Mouse (Mus musculus): ENCODE data around the gene Nfe2l2.

Gene Nfe2l2

GRCm38 (mm10) chr2:75684526-75684925 is 19.9 kb downstream of the Nfe2l2 start:
- no peak for DNase-seq

- no peak for DNase-seq
These were observed 21.3 kb downstream of the Nfe2l2 start for GRCm38 (mm10) chr2:75682978-75683709.

GRCm38 (mm10) chr2:75681439-75681838 is 23.0 kb downstream of the Nfe2l2 start:
- no peak for DNase-seq

DNA sequence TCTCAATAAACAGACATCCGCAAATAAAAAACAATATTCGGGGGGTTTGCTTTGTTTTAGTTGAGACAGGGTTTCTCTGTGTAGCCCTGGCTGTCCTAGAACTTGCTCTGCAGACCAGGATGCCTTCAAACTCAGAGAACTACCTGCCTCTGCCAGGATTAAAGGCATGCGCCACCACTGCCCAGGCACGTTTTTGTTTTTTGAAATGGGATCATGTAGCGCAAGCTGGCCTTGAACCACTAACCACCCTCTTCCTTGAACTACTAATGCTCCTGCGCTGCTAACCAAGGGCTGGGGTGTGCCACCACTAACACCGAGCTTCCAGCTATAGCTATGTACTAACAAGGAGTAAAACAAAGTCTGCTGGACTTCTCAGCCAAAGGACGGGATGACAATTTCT is 24.5 kb downstream of the Nfe2l2 start:
- no peak for DNase-seq

DNA sequence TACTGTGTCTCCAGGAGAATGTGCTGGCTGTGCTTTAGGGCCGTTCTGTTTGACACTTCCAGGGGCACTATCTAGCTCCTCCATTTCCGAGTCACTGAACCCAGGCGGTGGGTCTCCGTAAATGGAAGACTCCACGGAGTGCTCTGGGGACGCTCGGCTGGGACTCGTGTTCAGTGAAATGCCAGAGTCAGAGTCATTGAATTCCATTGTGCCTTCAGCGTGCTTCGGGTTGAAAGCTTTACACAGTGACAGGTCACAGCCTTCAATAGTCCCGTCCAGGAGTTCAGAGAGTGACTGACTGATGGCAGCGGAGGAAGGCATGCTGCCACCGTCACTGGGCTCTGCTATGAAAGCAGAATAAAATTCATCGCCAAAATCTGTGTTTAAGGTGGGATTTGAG is 27.9 kb downstream of the Nfe2l2 start:
- DNase-seq: no peak

DNA sequence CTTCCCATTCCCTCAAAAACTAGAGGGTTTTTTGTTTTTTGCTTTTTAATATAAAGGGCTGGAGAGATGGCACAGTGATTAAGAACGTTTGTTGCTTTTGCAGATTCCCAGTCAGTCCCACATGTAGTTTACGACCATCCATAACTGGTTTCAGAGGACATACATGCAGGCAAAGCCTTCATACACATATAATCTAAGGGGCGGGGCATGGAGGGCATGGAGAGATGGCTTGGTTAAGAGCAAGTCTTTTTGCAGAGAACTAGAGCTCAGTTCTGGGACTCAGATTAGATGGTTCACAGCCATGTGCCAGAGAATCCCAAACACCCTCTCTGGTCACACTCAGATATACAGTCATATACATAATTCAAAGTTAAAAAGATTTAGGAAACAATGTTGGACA is 31.9 kb downstream of the Nfe2l2 start:
- no peak for DNase-seq

DNA sequence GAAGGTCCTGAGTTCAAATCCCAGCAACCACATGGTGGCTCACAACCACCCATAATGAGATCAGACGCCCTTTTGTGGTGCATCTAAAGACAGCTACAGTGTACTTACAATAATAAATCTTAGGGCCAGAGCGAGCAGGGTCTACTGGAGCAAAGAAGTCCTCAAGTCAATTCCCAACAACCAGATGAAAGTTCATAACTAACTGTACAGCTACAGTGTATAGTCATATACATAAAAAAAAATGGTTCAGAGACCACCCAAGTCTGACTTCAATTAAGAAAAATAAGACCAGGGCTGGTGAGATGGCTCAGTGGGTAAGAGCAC is 33.1 kb downstream of the Nfe2l2 start:
- no peak for DNase-seq

DNA sequence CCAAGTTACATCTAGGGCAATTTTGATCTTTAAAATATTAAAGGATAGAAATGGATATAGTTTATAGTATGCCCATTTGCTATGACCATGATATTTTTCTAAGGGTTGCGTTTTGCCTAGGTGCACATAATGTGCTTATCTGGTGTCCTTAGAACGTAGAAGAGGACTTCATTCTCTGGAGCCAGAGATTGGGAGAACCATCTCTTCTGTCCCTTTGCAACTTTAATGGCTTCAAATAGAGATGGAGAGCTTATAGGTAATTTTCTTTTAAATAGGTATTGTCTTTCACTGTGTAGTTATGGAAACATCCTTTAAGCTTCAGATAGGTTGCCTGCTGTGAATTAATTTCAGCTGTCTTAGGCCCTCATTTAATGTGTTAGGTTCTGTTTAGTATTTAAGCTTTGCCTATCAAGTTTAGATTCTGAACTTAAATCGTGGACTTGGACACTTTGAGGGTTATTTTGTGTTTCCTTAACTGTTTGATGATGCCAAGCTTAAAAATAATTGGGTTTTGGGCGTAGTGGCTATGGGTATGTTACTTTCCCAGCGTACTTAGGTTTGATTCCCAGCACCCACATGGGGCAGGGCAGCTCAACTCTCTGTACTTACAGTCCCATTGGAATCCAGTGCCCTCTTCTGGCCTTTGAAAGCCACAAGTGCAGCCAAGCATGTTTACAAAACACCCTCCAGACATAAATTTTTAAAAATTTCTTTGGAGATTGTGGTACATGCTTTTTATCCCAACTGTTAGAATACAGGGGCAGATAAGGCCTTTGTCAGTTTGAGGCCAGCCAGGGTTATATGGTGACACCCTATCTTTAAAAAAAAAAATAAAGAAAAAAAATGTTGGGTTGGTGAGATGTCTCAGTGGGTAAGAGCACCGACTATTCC is 33.8 kb downstream of the Nfe2l2 start:
- no peak for DNase-seq

DNA sequence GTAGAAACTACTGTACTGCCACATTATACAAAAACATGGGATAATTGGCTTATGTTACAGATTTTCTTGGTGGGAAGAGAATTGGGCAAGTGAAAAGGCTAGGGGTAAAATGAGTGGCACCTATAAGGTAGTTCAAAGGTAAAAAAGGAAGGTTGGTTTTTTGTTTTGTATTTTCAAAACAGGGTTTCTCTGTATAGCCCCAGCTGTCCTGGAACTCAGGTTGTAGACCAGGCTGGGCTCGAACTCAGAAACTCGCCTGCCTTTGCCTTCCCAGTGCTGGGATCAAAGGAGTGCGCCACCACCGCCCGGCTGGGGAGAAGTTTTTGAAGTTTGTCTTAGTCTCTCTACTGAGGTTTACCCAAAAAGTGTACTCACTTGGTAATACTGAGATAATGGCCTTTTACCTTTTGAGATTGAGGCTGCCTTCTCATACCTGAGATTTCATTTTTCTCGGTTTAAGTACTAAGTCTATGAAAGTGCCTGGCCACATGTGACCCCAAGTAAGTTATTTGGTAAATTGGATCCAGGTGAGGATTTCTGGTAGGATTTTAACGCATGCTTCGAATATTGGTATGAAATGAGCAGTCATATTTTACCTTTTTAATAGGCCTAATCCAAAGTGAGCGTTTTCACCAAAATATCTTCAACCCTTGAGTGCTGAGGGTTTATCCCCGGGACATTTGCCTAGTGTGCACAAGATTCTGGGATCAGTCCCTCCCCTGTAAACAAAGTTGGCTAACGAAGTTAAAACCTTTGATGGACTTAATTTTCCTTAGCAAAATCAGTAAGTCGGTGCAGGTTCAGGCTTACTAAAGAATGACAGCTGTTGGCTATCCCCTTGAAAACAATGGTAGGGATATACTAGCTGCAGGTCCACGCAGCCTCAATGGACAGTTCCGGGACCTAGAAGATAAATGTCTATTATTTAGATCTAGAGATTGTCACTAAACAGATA is 34.7 kb downstream of the Nfe2l2 start:
- DNase-seq: no peak

- DNase-seq: no peak
These were observed 43.3 kb downstream of the Nfe2l2 start for GRCm38 (mm10) chr2:75661106-75661505.

DNA sequence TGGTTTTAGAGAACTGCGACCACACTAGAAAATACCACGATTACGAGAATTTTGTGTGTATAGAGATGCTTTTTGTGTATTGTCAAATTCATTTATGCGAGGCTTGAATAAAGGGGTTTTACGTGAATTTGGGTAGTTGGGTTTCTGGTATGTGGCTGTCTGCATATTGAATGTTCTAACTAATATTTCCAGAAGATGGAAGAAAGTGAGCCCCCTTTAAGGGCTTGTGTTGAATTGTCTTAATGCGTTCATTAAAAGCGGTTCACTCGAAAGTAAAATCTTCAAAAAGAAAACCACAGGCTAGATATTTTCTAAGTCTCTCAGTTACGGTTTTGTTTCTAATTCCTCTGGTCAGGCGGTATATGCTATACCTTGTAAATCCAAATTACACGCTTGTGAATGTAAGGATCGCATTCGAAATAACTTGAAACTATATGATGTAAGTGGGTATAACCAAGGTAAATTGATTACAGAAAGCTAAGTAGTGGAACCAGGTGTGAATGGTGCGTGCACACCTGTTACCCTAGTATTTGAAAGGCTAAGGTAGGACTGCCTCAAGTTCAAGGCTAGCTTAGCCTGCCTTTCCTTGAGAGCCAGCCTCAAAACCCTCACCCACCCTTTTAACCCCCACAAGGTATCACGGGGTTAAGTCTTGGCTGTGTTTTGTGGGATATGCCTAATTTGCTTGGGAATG is 44.0 kb downstream of the Nfe2l2 start:
- no peak for DNase-seq

GRCm38 (mm10) chr2:75659629-75659960 is 44.8 kb downstream of the Nfe2l2 start:
- peak; percentile 90 to 95 for DNase-seq

DNA sequence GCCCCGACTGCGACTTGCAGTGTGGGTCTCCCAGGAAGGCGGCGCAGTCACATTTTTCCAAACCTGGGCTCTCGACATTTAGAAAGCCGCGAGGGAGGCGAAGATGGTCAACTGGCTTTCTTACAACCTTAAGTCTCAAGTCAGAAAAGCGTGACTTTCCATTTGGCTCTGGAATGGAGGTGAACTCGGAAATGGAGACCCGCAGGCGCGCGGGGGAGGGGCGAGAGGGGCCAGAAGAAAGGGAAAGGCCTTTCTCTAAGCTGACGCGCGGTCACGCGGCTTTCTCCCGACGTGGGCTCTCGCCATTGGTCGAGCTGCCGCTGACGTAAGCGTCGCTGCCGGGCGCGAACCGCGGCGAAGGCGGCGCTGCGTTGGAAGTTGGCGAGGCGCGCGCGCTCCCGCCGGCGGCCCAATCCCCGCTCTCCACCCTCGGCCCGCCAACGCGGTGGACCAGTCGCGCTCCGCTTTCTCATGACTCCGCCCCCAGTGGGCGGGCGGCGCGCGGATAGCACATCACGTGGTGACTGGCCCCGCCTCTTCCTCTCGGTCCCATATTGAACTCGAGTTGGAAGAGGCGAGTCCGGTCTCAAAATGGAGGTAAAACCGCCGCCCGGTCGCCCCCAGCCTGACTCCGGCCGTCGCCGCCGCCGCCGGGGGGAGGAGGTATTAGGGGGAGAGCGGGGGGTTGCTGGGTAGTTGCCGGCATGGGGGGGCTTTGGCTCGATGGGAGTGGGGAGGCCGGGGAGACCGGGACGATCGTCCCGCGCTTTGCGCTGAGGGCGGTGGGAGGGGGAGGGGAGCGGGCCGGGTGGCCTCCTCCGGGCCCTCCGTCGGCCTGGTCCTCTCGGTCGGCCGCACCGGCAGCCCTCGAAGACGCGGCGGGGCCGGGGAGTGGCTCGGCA is 45.5 kb downstream of the Nfe2l2 start, which contains the start of gene Hnrnpa3:
Gene Hnrnpa3 (plus strand): TSS at position 535 of the 902 bp plus-strand sequence.
- peak; percentile 98 to 99 for DNase-seq

DNA sequence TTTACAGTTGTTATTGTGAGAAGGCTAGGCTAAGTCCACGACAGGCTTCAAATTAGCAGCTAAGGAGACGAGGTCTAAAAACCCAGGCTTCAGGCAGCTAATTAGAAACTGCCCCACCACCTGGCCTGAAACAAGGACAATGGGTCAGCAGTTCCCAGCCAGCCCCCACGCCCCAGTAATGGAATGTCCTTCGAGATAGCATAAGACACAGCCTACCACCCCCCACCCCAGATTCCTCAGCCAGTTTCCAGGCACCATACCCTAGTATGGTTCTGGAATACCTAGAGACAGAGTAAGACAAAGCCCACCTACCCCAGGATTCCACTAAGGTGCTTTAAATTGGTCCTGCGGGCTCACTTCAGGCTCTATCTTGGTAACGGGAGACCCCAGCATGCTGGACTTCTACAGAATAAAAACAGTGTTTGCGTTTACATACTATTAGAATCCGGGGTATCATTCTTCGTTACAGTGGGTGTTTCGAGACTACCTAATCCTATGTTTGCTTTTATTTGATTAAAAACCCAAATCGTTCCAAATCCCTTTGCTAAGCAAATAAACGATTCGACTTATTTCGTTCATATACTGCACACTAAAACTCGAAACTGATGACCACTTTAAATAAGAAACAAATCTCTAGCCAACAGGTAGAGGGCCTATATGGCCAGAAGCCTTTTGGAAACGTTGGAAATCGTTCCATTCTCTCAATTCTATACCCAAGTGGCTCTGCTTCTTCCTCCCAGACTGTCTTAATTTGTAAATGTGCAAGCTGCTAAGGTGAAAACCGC is 46.3 kb downstream of the Nfe2l2 start:
- peak; percentile 34 to 41 for DNase-seq

- DNase-seq: no peak
These were observed 47.5 kb downstream of the Nfe2l2 start for GRCm38 (mm10) chr2:75656924-75657323.

DNA sequence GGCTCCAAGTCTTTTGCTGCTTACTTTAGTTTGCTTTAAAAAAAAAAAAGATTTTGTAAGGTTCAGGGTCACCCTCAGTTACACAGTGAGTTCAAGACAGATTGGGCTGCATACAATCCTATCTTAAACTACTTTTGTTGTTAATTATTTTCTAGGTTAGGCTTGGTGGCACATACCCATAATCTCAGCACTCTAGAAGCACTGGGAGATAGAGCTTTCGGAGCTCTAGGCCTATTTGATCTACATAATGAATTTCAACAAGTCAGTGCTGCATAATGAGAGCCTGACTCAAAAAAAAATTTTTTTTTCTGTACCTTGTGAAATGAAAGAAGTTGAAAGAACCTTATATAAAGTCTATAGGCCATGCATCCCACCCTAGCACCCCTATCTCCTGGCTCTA is 49.8 kb downstream of the Nfe2l2 start:
- no peak for DNase-seq

GRCm38 (mm10) chr2:75653150-75653549 is 51.3 kb downstream of the Nfe2l2 start:
- DNase-seq: no peak

GRCm38 (mm10) chr2:75650437-75650836 is 54.0 kb downstream of the Nfe2l2 start:
- no peak for DNase-seq

DNA sequence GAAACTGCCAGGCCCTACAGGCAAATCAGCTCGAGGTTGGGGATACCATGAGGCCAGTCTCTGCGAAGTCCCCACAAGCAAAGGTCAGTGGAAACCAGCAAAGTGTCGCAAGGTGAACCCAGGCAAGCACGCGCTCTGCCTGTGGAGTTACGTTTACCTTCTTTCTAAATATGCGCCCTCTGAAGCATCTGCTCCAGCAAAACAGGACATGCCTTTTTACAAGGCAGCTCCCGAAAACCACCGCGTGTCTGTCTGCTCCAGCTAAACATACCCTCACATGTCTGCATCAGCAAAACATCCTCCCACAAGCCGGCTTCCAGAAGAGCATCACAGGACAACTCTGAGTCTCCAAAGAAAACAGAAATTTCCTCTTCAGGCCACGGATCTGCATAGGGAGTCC is 59.2 kb downstream of the Nfe2l2 start:
- no peak for DNase-seq

- DNase-seq: no peak
These were observed 60.5 kb downstream of the Nfe2l2 start for GRCm38 (mm10) chr2:75643950-75644349.
